Mouse (Mus musculus): Measurements from ENCODE around the gene Btbd11. TPM values are rescaled to one million over a fixed set of nuclear protein-coding genes. Genes with fewer than 3 reads are reported as not detected.
A peak's percentile ranks its signal among the peaks of the same experiment; 100 is the strongest.

The Btbd11 gene
- polyA plus RNA-seq, 1 experiment from 2014 or later, result 3.7 TPM

DNA sequence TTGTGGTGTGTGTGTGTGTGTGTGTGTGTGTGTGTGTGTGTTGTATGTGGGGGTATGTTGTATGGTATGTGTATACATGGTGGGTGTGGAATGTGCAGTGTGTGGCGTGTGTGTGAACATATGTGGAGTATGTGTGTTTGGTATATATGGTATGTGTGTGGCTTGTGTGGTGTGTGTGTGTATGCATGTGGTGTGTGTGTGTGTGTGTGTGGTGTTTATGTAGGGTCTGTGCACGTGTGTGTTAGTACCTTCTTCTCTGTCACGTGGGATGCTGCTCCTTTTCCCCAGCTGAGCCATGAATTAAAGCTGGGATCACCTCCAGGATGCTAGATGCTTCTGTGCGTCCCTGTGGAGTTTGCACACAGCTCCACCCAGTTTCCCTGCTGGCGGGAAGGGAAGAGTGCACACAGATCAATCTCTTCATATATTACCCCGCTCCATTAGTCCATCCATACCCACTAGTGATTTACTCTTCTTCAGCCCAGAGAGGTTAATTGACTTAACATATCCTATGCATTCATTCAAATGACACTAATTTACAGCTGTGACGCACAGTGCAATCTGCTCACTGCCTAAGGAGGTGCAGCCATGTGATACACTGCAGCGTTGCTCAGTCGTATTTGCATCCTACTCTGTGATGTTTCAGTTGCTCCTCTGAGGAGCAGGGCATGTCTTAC is 23.7 kb upstream of the Btbd11 start:
- DNase-seq, result no peak
- no peak overlapping the region for H3K4me3 ChIP-seq (ENCODE audit: low read depth, low read length)
- no peaks in the 10 kb centered on the region for H3K36me3 ChIP-seq (ENCODE audit: insufficient read depth)
- H3K27me3 ChIP-seq (ENCODE audit: insufficient read depth, low read length), result no peaks in the 10 kb centered on the region
- WGBS, result 70% methylated on average over 9 of the region's 9 CpGs
- H3K9me3 ChIP-seq (ENCODE audit: low read depth, low read length), result no peaks in the 10 kb centered on the region
- ATAC-seq (ENCODE audit: insufficient read depth), result no peak
- no peaks in the 10 kb centered on the region for H3K4me1 ChIP-seq (ENCODE audit: insufficient read depth)
- no peak overlapping the region for H3K27ac ChIP-seq (ENCODE audit: low read depth)
- no peak overlapping the region for H3K4me2 ChIP-seq
- H3K9ac ChIP-seq, result no peak overlapping the region
- no peak for TF ChIP-seq CTCF (IDR thresholded peaks at IDR 0.05; ENCODE audit: low read depth)

DNA sequence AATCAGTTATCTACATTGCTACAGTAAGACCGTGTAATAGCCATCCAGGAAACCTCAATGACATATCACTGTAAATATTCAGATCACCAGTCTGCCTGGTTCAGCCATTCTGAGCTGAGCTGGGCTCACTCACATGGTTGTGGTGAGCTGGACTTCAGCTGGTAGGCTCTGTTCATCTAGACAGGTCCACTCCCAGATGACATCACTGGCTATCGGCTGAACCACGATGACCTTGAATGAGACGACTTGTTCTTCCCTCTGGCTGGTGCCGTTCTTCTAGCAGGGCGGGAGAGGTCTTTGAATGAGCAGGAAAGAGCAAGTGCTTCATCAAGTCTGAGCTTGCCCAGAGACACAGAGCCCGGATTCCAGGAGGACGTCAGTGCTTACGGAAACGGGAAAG is 19.7 kb upstream of the Btbd11 start:
- Histone ChIP-seq H3K4me1 (ENCODE audit: insufficient read depth) (no peaks in the 10 kb centered on the region), H3K27ac (ENCODE audit: low read depth) (no peak overlapping the region), H3K36me3 (ENCODE audit: insufficient read depth) (no peaks in the 10 kb centered on the region), H3K4me3 (ENCODE audit: low read depth, low read length) (no peak overlapping the region), H3K27me3 (ENCODE audit: insufficient read depth, low read length) (no peaks in the 10 kb centered on the region), H3K9ac (no peak overlapping the region), H3K4me2 (no peak overlapping the region), H3K9me3 (ENCODE audit: low read depth, low read length) (no peaks in the 10 kb centered on the region)
- DNase-seq (no peak), ATAC-seq (ENCODE audit: insufficient read depth) (no peak)
- no peak for TF ChIP-seq CTCF (IDR thresholded peaks at IDR 0.05; ENCODE audit: low read depth)
- 70% methylated on average over 10 of the region's 10 CpGs for WGBS

DNA sequence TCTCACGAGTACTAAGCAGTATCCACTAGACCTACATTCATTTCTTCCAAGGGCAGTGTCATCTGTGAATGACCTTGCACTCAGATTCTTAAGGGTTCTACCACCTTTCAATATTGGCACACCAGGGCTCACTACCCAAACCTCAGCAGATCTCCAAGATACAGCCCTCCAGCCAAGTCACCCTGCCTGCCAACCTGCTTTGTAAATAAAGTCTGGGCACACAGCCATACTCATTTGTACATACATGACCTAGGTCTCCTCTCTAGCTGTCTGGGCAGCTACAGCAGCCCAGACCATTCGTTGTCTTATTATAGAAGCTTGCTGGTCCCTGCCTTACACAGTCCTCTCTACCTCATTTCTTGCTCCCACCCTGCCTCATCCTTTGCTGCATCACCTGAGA is 15.3 kb upstream of the Btbd11 start:
- Histone ChIP-seq H3K27me3 (ENCODE audit: insufficient read depth, low read length) (no peaks in the 10 kb centered on the region), H3K9me3 (ENCODE audit: low read depth, low read length) (no peaks in the 10 kb centered on the region), H3K4me2 (no peak overlapping the region), H3K4me1 (ENCODE audit: insufficient read depth) (no peaks in the 10 kb centered on the region), H3K9ac (no peak overlapping the region), H3K36me3 (ENCODE audit: insufficient read depth) (no peaks in the 10 kb centered on the region), H3K4me3 (ENCODE audit: low read depth, low read length) (no peak overlapping the region), H3K27ac (ENCODE audit: low read depth) (no peak overlapping the region)
- TF ChIP-seq CTCF (IDR thresholded peaks at IDR 0.05; ENCODE audit: low read depth), result no peak
- DNase-seq (peak; percentile 37), ATAC-seq (ENCODE audit: insufficient read depth) (no peak)
- WGBS, result 62% methylated on average over 2 of the region's 2 CpGs

GRCm38 (mm10) chr10:85372108-85372507 is 14.5 kb upstream of the Btbd11 start:
- Histone ChIP-seq H3K4me3 (ENCODE audit: low read depth, low read length) (no peak overlapping the region), H3K4me1 (ENCODE audit: insufficient read depth) (no peaks in the 10 kb centered on the region), H3K4me2 (no peak overlapping the region), H3K9ac (no peak overlapping the region), H3K27ac (ENCODE audit: low read depth) (no peak overlapping the region), H3K27me3 (ENCODE audit: insufficient read depth, low read length) (no peaks in the 10 kb centered on the region), H3K9me3 (ENCODE audit: low read depth, low read length) (no peaks in the 10 kb centered on the region), H3K36me3 (ENCODE audit: insufficient read depth) (no peaks in the 10 kb centered on the region)
- WGBS, result 61% methylated on average over 4 of the region's 4 CpGs
- TF ChIP-seq CTCF (IDR thresholded peaks at IDR 0.05; ENCODE audit: low read depth), result no peak
- DNase-seq, result no peak
- no peak for ATAC-seq (ENCODE audit: insufficient read depth)

GRCm38 (mm10) chr10:85378972-85379371 is 7.6 kb upstream of the Btbd11 start:
- no peaks in the 10 kb centered on the region for H3K27me3 ChIP-seq (ENCODE audit: insufficient read depth, low read length)
- DNase-seq (no peak), ATAC-seq (ENCODE audit: insufficient read depth) (no peak)
- no peak overlapping the region for H3K4me2 ChIP-seq
- 14% methylated on average over 8 of the region's 8 CpGs for WGBS
- H3K27ac ChIP-seq (ENCODE audit: low read depth), result no peak overlapping the region
- H3K4me1 ChIP-seq (ENCODE audit: insufficient read depth), result no peaks in the 10 kb centered on the region
- no peak for TF ChIP-seq CTCF (IDR thresholded peaks at IDR 0.05; ENCODE audit: low read depth)
- H3K4me3 ChIP-seq (ENCODE audit: low read depth, low read length), result no peak overlapping the region
- no peaks in the 10 kb centered on the region for H3K9me3 ChIP-seq (ENCODE audit: low read depth, low read length)
- no peak overlapping the region for H3K9ac ChIP-seq
- no peaks in the 10 kb centered on the region for H3K36me3 ChIP-seq (ENCODE audit: insufficient read depth)

DNA sequence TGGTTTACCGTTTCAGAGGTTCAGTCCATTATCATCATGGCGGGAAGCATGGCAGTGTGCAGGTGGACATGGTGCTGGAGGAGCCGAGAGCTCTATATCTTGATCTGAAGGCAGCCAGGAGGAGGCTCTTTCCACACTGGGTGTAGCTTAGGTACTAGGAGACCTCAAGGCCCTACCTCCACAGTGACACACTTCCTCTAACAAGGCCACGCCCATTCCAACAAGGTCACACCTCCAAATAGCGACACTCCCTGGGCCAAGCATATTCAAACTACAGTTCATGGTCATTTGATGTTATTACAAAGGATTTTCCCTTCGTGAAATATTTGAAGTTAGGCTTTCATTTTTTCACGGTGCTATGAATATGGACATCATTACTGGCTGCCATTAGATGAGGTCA is 3.6 kb upstream of the Btbd11 start:
- no peak for ATAC-seq (ENCODE audit: insufficient read depth)
- no peak overlapping the region for H3K4me3 ChIP-seq (ENCODE audit: low read depth, low read length)
- WGBS, result 83% methylated on average over 7 of the region's 7 CpGs
- DNase-seq, result no peak
- H3K27ac ChIP-seq (ENCODE audit: low read depth), result no peak overlapping the region
- H3K9me3 ChIP-seq (ENCODE audit: low read depth, low read length), result no peaks in the 10 kb centered on the region
- no peak overlapping the region for H3K4me2 ChIP-seq
- no peaks in the 10 kb centered on the region for H3K4me1 ChIP-seq (ENCODE audit: insufficient read depth)
- H3K36me3 ChIP-seq (ENCODE audit: insufficient read depth), result no peaks in the 10 kb centered on the region
- no peak overlapping the region for H3K9ac ChIP-seq
- no peak for TF ChIP-seq CTCF (IDR thresholded peaks at IDR 0.05; ENCODE audit: low read depth)
- H3K27me3 ChIP-seq (ENCODE audit: insufficient read depth, low read length), result peaks cover 8% of the 10 kb centered on the region; the same call in 1 of the 2 replicates

DNA sequence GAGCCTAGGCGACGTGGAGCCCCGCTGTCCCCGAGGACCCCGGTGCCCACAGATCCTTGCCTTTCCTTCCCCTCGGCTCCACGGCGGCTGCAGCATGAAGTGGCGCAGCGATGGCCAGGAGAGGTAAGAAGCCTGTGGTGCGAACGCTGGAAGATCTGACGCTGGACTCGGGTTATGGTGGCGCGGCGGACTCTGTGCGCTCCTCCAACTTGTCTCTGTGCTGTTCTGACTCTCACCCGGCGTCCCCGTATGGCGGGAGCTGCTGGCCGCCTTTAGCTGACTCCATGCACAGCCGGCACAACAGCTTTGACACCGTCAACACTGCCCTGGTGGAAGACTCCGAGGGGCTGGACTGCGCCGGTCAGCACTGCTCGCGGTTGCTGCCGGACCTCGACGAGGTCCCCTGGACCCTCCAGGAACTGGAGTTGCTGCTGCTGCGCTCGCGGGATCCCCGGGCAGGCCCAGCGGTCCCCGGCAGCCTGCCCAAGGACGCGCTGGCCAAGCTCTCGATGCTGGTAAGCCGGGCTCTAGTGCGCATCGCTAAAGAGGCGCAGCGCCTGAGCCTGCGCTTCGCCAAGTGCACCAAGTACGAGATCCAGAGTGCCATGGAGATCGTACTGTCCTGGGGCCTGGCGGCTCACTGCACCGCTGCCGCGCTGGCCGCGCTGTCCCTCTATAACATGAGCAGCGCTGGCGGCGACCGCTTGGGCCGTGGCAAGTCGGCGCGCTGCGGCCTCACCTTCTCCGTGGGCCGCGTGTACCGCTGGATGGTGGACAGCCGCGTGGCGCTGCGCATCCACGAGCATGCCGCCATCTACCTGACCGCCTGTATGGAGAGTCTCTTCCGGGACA is 831 bp downstream of the Btbd11 start:
- under 1% methylated on average over 78 of the region's 78 CpGs for WGBS
- Histone ChIP-seq H3K4me3 (ENCODE audit: low read depth, low read length) (peak overlapping the region; percentile 52), H3K4me1 (ENCODE audit: insufficient read depth) (no peaks in the 10 kb centered on the region), H3K36me3 (ENCODE audit: insufficient read depth) (no peaks in the 10 kb centered on the region), H3K9me3 (ENCODE audit: low read depth, low read length) (no peaks in the 10 kb centered on the region), H3K4me2 (peak overlapping the region; percentile 99), H3K9ac (peak overlapping the region; percentile 58), H3K27me3 (ENCODE audit: insufficient read depth, low read length) (peaks cover 24% of the 10 kb centered on the region; the same call in 1 of the 2 replicates), H3K27ac (ENCODE audit: low read depth) (no peak overlapping the region)
- TF ChIP-seq CTCF (IDR thresholded peaks at IDR 0.05; ENCODE audit: low read depth), result no peak
- ATAC-seq (ENCODE audit: insufficient read depth), result peak; percentile 46
- peak; percentile 68 for DNase-seq

Data from lung, embryonic 14.5 days (tissue).